Mouse (Mus musculus) kidney, adult 9 months (tissue): Measurements from ENCODE around the gene Olfr1392.
"Not testable (repeated sequence)": the region's sequence is repeated elsewhere in the genome, so short reads cannot be mapped to it uniquely, and the experiment has no call there.

Experiments used
- DNase-seq: peaks from one replicate; pipeline ENCODE4 v3.0.0; 2022

Olfr1392 gene

DNA sequence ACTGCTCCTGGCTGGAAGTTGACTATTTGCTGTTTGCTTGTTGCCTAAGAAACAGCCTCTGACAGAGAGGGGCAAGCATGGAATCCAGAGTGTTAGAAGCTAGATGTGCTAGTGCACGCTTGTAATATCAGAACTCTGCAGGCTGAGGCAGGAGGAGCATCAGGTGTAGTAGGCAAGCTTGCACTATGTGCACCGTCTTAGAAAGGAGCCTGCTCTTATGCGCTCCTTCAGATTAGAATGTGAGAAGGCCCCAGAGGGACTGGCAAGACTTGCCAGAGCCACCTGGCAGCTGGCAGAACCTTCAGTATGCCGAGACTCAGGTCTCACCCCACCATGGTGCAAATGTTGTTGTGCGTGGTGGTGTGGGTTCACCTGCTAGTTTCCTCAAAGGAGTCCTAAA lies 33.0 kb upstream of the Olfr1392 start:
- DNase-seq, result no peak

DNA sequence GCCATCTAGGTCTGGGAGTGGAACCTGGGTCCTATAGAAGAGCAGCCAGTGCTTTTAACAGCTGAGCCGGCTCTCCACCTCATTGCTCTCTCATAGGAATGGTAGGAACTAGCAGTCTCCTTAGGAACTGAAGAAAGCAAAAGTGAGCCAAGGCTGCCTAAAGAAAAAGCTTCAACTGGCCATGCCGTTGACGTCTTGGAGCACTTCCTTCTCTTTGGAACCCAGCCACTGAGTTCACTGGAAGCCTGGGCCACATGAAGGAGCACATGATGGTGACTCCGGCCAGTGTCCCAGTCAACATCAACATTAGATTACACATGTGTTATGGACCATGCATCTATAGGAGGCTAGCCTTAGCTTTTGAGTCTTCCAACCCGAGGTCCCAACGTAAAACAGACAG lies 32.0 kb upstream of the Olfr1392 start:
- DNase-seq, result peak; percentile 42

DNA sequence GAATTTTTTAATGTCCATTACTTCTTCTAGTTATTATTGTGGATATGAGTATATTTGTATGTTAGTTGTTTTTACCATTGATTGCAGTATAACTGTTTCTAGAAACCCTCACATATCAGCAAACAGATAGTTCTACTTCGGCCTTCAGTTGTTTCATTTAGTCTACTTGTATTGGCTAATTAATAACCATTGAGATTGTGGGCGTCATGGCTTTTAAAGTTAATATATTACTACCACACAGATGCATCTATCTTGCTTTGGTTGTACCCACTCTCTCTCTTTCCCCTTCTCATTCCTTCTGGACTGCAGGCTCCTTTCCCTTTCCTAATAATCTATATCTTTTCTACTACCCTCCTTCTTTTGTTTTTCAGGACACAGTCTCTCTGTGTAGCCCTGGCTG lies 25.8 kb upstream of the Olfr1392 start:
- peak; percentile 78 for DNase-seq

DNA sequence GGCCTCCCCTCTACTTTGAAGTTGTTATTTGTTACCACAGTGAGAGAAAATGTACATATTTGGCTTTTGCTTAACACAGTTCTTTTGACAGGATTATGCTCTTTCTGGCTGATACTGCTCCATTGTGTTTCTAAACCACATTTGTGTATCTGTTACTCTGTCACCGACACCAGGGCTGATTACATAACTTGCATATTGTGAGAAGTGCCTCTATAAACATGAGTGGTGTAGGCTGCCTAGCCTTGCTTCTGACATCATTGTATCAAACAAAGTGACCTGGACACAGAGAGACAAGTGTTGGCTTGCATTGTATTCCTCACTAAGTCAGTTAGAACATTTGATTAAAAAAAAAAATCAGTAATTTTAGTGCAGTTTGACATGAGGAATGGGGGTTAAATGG lies 25.3 kb upstream of the Olfr1392 start:
- DNase-seq, result no peak

DNA sequence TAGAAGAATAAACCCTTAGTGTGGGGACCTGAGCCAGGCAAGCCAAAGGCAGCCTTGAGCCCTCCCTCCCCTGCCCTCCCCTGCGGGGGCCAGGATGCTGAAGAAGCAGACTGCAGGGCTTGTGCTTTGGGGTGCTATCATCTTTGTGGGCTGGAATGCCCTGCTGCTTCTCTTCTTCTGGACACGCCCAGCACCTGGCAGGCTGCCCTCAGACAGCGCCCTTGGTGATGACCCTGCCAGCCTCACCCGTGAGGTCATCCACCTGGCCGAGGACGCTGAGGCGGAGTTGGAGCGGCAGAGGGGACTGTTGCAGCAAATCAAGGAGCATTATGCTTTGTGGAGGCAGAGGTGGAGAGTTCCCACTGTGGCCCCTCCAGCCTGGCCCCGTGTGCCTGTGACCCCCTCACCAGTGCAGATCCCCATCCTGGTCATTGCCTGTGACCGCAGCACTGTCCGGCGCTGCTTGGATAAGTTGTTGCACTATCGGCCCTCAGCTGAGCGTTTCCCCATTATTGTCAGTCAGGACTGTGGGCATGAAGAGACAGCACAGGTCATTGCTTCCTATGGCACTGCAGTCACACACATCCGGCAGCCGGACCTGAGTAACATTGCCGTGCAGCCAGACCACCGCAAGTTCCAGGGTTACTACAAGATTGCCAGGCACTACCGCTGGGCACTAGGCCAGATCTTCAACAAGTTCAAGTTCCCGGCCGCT lies 24.3 kb upstream of the Olfr1392 start:
- DNase-seq, result peak; percentile 96

DNA sequence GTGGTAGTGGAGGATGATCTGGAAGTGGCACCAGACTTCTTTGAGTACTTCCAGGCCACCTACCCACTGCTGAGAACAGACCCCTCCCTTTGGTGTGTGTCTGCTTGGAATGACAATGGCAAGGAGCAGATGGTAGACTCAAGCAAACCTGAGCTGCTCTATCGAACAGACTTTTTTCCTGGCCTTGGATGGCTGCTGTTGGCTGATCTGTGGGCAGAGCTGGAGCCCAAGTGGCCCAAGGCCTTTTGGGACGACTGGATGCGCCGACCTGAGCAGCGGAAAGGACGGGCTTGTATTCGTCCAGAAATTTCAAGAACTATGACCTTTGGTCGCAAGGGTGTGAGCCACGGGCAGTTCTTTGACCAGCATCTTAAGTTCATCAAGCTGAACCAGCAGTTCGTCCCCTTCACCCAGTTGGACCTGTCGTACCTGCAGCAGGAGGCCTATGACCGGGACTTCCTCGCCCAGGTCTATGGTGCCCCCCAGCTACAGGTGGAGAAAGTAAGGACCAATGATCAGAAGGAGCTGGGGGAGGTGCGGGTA lies 23.7 kb upstream of the Olfr1392 start:
- peak; percentile 95 for DNase-seq

DNA sequence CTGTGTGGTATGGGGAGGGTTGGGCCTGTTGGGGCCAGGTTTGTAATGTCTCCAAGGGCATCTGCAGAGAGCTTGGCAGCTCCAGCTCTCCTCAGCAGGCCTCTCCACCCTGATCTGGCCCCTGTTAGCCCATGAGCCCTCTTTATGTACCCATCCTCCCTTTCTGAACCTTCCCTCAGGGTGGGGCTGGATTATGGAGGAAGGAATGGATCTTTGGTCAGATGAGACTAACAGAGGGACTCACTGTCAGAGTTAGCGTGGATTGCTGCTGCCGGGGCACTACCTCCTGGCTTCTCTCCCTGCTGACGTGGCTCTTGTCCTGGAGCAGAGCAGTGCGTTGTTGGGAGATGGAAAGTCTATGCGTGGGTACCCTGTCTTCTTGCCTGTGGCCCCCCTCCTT lies 22.8 kb upstream of the Olfr1392 start:
- peak; percentile 63 for DNase-seq

DNA sequence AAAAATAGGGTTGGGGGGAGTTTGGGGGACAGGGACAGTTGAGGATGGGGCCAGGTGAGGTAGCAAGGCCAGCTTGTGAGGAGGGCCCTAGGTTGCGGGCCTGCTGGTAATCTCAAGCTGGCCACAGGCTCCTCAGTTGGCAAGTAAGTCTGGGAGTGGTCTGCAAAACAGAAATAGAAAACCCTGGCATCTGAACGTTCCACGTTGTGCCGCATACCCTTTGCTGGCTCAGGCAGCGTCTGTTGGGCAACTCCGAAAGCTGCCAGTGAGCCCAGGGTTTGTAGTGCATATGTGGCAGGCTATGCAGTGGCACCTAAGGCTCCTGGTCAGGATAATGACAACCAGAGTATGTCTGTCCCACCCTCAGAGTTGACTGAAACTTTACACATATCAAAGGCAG lies 21.9 kb upstream of the Olfr1392 start:
- DNase-seq, result no peak

DNA sequence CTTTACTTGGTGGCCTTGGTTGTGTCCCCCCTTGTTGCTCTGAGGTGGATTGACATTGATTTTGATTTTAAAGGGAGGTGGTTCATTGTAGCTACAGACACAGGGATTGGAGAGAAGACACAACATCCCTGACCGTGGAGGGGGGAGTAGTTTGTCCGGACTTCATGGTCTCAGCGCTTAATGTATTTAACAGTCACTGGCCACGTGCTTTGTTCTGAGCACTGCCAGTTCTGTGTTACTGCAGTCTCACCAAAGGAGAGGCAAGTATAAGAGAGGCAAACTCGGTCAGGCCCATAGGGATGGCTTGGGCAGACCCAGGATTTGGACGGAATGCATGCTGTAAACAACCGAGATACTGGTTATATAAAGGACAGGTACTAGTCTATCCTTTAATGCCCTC lies 21.0 kb upstream of the Olfr1392 start:
- no peak for DNase-seq

DNA sequence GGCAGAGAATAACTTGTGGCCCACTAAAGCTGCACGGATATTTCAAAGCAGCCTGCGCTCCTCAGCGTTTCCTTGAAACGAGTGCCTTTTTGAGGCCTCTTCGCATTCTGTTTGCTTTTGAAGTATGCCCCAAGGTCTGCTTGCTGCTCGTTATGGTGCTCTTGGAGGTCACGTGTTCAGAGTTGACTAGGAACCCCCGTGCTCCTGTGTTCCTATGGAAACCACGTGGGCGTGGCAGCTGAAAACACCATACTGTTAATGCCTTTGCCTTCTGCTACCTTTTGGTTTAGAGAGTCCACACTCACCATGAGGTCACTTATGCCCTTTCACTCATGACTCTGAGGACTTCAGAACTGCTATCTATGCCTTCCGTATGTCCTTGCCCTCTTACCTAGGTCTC lies 20.5 kb upstream of the Olfr1392 start:
- no peak for DNase-seq

DNA sequence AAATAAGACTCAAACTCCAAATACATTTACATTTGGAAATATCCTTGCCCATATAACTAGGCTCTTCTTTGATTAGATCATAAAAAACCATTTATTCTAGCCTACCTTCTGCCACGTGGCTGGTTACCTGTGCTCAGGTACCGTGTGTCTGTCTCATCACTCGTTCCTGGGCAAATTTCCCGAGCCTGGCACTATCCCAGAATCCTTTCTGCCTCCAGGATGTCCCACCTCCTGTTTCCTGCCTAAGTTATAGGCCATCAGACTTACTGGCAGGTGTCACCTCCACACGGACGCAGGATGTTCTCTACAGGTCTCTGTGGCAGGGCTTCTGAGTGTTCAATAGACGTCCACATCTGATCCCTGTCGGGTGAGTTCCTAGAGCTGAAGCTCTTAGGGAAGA lies 20.0 kb upstream of the Olfr1392 start:
- peak; percentile 46 for DNase-seq

DNA sequence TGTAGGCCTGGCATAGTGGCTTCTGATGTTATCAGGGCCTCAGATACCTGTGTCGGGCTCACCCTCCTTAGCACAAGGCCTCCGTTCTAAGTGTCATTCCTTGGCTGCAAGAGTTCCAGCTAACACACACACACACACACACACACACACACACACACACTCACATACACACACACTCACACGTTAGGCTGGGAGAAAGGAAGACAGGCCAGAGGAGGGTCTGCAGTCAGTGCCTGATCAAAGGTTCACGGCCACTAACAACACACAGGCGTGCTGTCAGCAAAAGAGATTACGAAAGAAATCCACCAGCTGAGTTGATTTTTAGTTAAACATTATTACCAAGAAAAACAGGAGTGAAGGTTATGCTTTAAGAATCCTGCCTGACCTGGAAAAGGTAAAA lies 18.4 kb upstream of the Olfr1392 start:
- DNase-seq, result peak; percentile 88

DNA sequence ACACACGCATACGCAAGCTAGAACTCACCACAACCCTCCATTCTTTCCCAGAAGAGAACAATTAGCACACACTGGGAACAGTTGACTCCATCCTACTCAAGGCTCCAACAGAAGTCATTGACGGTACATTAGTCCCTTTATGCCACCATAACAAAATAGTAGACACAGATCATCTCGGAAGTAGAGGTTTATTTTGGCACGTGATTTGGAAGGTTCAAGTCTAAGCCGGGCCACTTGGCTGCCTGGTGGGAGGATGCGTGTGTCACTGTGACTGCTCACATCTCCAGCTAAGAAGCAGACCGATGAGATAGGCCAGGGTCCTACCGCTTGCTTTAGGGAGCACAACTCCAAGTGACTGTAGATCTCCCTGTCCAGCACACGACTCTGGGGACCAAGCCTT lies 17.8 kb upstream of the Olfr1392 start:
- DNase-seq, result no peak

DNA sequence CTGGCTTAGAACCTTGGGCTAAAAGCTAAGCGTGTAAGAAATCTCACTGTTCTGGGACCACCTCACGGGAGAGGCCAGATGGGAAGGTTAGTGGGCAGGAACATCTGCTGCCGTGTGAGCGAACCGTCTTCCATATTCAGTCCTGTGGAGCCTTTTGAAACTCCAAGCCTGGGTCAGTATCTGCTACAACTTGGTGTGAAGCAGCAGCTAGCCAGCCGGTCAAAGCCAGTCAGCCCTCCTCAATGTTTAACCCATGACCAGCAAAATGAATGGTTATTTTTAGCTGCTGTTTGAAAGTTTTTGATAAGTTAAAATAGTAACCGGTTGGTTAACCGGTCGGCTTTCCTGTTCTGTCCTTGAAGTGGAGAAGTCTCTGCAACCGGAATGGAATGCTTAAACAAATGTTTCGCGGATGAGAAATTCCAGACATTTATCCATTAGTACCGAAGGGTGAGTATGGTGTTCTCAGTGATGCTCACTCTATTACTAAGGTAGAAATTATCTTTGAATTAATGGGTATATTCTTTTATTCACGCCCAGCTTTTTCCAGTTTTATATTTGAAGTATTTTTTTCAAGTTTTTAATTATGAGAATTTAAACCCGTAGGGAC lies 17.0 kb upstream of the Olfr1392 start:
- DNase-seq, result peak; percentile 88

DNA sequence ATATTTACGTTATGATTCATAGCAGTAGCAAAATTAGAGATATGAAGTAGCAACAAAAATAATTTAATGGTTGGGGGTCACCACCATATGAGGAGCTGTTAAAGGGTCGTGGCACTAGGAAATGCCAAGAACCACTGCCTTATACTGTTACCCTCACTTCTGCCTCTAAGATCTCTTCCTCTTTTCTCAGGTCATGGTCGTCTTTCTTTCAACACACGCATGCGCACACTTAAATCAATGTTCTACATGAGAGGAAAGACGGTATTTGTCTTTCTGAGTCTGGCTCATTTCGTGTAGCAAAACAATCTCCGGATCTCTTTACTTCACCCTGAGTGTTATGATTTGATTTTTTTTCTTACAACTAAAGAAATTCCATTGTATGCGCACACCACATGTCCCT lies 15.3 kb upstream of the Olfr1392 start:
- DNase-seq, result no peak

DNA sequence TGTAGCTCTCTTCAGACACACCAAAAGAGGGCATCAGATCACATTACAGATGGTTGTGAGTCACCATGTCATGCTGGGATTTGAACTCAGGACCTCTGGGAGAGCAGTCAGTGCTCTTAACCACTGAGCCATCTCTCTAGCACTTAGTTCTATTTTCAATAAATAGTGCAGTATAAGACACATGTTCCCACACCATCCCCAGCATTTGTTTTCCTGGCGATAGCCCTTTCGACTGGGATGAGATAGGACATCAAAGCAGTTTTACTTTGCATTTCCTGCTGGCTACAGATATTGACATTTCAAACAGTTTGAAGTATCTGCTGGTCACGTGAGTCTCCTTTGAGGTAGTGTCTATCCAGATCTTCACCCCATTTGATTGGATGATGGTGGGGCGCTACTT lies 14.7 kb upstream of the Olfr1392 start:
- DNase-seq, result no peak

DNA sequence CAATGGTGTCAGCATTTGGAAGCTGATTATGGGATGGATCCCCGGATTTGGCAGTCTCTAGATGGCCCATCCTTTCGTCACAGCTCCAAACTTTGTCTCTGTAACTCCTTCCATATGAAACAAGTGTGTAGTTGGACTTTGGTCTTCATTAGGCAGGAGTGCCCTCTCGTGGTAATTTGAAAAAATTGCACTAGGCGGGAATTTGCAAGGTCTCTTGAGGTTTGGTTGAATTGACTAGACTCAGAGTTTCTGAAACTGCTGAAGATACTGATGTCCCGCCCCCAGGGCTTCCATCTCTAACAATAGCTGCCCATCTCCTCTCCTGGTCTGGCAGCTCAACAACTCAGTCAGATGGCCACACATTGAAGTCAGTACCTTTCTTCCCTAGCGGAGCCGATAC lies 13.7 kb upstream of the Olfr1392 start:
- peak; percentile 69 for DNase-seq

DNA sequence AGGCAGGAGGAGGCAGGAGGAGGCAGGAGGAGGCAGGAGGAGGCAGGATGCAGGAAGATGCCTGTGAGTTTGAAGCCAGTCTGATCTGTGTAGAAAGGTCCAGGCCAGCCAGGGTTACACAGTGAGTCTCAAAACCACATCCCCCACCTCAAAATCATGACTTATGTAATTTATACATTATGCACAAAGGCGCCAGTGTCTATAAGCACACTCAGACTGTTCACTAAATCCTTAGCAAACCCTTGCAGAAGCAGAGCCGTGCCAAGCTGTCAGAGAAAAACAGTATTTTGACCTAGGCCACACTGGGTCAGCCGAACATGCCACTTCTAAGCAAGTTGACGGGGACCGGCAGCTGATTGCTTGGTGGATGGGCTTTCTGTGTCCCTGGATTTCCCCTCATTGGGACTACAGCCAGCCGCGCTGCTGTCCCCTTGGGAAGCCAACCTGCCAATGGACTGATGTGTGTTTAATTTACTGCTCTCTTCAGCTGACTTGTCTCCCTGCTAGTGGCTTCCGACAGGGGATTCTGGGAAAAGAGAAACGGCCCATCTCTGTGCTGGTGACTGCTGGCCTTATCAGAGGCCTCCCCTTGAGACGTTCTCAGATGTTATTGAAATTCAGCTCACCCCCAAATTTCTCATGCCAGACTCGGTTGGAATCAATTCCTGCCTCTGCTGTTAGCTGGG lies 11.1 kb upstream of the Olfr1392 start:
- no peak for DNase-seq

DNA sequence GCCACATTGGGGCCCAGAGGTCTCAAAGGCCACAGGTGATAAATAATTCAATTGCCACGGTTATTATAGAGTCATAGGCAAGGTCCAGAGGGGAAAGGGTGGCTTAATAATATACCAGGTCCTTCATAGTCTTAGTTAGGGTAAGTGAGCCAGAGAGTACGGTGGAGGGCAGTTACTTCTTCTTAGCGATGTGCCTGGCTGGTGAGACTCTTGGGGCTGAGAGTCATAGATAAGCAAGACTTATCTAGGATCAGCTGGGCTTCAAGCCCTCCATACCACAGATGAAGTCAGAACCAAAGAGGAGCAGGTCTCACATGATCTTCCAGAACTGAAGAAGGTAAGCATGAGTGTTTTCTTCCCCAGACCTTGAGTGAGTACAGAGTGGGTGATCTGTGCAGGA lies 6.9 kb upstream of the Olfr1392 start, which contains the start of gene Olfr1393:
Olfr1393 (plus strand) TSS at position 83 of the 400 bp plus-strand sequence.
- DNase-seq, result peak; percentile 43

DNA sequence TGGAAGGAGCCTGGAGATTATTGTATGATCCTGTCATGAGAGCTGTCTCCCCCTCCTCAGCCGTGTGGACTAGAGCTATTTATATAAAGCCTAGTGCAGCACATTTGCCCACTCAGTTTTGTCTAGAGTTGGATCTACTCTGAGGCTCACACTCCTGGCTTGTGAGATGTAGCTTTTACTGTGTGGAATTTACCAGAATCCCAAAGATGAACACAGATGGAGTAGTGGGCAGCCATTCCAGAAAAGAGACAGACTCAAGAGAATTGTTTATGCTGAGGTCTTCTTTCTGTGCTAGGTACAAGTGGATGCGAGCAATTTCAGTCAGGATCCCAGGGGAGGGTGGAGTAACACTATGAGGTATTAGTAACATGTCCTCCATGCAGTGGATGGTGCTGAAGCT lies 2.2 kb downstream of the Olfr1392 start:
- DNase-seq, result no peak

DNA sequence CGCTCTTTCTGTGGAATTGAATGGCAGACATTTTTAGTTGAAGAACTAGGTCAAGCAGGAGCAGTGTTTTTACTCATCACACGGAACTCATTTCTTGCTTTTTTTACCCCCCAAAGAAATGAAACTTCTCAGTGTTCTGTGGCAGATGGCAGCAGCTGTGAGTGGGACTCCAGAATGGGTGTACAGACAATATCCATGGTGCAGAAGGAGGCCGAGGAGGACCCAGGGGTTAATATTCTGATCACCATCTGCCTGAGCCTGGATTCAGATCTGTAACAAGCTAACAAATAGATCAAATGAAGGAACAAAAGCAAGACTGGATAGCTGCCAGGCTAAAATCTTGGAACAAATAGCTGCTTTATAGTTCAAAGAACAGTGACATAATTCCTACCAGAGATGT lies 7.7 kb downstream of the Olfr1392 start:
- DNase-seq, result no peak

DNA sequence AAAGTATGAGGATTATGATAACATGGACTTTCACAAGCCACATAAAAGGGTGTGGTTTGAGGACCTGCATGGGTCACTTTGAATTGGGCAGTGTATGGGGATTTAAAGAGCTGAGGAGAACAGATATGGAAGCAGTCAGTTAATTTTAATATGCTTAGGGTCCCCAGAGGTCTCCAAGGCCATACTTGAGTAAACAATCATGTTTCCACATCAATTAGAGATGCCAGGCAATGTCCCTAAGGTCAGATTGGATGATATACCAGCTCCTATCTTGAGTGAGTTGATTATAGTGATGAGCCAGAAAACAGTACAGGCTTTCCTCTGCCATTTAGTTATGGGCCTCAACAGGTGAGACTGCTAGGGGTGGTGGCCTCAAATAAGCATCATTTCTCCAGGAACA lies 19.4 kb downstream of the Olfr1392 start, which contains the start of gene Olfr10:
Olfr10 (plus strand) TSS at position 301 of the 400 bp plus-strand sequence.
- DNase-seq, result no peak

DNA sequence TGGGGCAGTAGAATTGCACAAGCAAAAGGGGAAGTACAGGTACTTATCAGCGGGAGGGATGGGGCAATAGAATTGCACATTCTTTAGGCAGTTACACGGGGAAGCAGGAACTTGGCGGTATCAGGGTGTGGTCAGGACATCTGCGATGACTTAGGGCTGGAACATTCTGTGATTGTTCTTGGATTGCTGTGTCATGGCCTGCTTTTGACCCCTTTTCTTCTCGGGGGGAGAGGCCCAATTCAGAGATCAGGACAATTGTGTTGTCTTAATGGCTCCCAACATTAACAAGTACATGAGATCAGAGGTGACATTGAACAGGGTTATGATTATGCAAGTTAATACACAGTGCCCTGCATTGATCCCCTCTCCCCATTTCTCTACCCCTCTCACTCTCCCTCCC lies 23.5 kb downstream of the Olfr1392 start:
- DNase-seq, result not testable (repeated sequence)

DNA sequence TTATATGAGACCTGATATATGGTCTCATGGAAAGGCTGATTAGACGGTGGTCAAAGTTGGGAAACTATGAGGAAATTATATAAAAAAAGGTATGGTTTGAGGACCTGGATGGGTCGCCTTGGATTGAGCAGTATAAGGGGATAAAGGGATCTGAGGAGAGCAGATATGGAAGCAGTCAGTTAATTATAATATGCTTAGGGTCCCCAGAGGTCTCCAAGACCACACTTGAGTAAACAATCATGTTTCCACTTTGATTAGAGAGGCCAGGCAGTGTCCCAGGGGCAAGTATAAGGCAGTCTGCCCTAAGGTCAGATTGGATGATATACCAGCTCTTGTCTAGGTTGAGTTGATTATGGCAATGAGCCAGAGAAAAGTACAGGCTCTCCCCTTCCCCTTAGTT lies 37.4 kb downstream of the Olfr1392 start, which contains the start of gene Olfr1391:
Olfr1391 (plus strand) TSS at position 301 of the 400 bp plus-strand sequence.
- no peak for DNase-seq
